Mouse (Mus musculus): ENCODE data around the gene 4933407L21Rik.
"Not testable (repeated sequence)": the region's sequence is repeated elsewhere in the genome, so short reads cannot be mapped to it uniquely, and the experiment has no call there.

4933407L21Rik gene

GRCm38 (mm10) chr1:85959129-85959888 lies 31.0 kb downstream of the 4933407L21Rik start:
- no peak for DNase-seq (ENCODE audit: low spot score in 2 of 2)

DNA sequence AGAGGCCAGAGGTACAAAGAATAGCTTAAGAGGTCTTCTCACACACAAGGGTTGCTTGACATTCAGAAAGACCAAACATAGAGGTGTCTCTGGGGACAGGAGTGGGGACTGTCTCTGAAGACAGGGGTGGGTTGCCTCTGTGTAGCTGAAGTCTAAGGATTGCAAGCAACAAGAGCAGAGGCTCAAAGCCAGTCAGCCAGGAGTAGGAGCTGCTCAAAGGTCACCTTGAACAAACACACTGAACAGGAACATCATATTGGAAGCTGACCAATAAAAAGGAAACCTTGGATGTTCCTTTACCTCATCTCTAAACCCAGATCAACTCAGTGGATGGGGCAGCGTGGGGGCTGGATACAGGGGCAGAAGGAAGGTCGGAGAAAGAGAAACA lies 31.6 kb downstream of the 4933407L21Rik start:
- DNase-seq (ENCODE audit: low spot score in 2 of 2), result no peak

DNA sequence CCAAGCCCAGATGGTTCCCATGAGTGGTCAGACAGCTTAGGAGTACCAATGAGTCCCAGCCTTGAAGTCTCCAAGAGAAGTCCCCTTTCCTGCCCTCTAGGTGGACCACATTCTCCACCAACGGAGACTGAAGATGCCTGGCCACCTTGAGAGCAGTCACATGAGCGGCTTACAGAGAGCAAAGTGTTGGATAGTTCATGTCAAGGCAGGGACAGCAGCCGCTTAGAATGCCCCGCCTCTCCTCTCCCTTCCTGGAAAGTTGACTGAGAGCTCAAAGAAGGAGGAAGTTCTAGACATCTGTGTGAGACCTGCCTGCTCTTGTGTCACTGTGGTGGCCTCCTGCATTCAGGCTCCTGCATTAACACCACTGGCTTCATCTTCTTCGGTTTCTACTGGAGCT lies 32.6 kb downstream of the 4933407L21Rik start, which contains the start of gene Gpr55:
Gpr55 (minus strand) TSS at position 135 of the 400 bp plus-strand sequence.
- no peak for DNase-seq (ENCODE audit: low spot score in 2 of 2)

DNA sequence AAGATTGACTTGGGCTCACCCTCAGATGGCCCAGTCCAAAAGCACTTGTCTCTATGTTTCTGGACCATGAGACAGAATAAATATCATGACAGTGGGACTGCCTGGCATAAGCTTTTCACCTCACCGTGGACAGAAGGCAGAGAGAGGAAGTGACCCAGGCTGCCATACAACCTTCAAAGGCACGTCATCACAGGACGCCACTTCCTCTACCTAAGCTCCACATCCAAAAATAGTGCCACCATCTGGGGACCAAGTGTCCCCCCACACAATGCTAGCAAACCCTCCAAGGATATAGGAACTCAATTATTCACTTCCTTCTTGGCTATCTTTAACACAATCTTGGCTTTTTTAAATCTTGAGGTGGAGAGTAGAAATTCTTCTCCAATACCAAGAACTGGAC lies 33.8 kb downstream of the 4933407L21Rik start:
- DNase-seq (ENCODE audit: low spot score in 2 of 2), result no peak

DNA sequence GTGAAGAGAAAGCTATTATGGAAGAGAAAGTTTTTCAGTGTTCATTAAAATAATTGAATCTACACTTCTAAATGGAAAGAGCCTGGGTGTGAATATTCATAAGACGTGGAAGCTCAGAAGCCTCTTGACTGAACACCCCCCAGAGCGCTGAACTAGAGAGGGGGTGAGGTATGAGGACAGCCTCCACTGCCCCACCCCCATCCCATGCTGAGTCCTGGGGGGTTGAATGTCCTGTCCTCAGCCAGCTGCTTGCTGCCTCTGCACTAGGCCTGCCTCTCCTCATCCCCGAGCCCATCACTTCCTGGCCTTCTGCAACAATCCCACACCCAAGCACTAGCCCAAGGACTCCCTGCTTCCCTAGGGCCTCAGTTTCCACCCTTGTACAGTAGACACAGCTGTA lies 37.6 kb downstream of the 4933407L21Rik start:
- no peak for DNase-seq (ENCODE audit: low spot score in 2 of 2)

DNA sequence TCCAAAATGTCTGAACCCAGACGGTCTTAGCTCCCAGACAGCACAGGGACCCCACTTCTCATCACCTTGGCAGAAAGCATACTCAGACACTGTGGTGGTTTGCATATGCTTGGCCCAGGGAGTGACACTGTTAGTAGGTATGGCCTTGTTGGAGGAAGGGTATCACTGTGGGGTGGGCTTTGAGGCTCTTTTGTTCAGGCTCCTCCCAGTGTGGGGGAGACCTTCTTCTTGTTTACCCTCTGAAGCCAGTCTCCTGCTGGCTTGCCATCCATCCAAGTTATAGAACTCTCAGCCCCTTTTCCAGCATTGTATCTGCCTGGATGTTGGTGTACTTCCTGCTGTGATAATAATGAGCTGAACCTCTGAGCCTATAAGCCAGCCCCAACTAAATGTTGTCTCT lies 40.8 kb downstream of the 4933407L21Rik start:
- no peak for DNase-seq (ENCODE audit: low spot score in 2 of 2)

DNA sequence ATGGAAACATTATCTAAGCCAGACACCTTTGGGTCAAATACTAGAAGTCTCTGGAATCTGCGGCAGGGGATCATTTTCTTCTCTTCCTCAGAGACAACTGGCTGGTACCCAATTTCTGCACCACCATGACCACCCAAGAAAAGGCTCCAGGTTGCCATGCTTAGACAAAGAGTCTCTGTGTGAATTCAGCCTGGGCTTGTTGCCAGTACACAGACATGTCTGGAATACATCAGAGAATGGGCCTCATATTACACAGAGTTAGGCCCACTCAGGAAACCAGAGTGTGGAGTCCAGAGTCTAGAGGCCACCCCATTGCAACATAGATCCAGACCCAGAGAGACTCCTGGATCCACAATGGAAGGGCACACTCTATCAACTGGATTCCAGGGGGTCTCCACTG lies 41.2 kb downstream of the 4933407L21Rik start:
- DNase-seq (ENCODE audit: low spot score in 2 of 2), result no peak

DNA sequence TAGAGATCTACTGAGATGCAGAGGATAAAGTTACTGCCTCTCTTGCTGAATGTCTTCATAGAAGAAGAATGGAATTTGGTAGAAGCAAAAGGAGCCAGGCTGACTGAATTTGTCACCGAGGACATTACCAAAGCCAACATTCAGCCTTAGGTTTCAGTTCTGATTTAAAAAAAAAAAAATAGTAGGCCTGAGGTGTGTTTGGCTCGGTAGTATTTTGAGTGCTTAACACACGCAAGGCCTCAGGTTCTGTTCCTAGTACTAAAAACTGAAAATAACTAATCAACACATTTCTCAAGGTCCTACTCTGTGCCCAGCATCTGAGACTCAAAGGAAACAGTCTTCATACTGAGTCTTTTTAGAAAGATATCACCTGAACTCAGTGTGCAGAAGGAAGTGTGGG lies 42.8 kb downstream of the 4933407L21Rik start:
- no peak for DNase-seq (ENCODE audit: low spot score in 2 of 2)

GRCm38 (mm10) chr1:85972341-85972740 lies 44.1 kb downstream of the 4933407L21Rik start:
- no peak for DNase-seq (ENCODE audit: low spot score in 2 of 2)

DNA sequence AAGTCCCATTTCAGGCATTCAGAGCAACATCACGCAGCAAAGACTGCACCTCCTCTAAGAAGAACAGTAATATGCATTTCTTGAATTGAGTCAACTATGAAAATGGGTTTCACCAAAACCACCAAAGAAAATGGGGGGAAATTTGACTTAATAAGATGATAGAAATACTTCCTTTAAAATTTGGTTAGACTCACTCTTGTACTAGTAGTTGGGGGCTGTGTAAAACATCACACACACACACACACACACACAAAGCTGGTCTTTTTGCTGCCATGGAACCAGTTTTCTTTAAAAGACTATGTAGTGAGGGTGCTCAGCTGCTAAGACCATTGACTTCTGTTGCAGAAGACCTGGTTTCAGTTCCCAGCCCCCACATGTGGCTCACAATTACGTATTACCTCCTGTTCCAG lies 45.2 kb downstream of the 4933407L21Rik start:
- no peak for DNase-seq (ENCODE audit: low spot score in 2 of 2)

DNA sequence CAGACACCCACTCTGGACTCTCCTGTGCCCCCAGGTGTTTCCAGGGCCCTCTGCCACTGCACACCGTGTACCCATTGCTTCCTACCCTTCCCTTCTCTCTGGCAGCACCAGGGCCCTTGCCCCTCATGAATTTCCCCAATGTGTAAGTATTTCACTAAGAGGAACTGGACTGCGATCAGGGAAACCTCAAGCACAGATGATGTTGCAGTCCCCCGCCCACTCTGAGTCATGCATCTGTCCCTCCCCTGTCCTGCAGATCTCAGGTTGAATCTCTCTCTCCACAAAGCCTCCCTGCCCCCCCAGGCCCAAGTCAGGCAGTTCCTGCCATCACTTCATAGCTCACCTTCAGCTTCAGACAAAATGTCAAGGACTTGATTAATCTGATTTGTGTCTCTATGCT lies 49.4 kb downstream of the 4933407L21Rik start:
- DNase-seq (ENCODE audit: low spot score in 2 of 2), result no peak

DNA sequence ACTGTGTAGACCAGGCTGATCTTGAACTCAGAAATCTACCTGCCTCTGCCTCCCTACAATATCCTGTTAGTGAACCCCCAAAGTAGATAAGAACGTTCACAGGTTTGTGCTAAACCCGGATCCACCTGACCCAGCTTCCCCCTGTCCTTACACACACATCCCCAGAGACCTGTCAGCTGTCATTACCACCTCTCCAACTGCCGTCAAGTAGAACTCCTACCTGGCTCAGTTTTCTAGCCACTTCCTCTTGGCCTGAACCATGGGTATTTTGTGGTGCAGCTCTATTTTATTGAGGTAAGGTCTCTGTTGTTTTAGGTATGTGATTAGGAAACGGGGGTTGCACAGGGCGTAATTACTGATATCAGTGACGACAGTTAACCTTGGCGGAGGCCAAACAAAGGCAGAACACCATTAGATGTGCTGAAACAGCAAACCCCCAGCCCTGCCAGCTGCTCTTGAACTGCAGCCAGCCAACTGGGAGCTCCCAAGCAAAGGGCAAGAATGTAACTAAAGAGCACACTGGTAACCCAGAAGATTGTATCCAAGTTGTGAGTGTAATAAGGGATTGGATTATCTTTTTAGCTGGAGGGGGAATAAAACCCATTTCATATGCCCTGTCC lies 53.6 kb downstream of the 4933407L21Rik start:
- no peak for DNase-seq (ENCODE audit: low spot score in 2 of 2)

DNA sequence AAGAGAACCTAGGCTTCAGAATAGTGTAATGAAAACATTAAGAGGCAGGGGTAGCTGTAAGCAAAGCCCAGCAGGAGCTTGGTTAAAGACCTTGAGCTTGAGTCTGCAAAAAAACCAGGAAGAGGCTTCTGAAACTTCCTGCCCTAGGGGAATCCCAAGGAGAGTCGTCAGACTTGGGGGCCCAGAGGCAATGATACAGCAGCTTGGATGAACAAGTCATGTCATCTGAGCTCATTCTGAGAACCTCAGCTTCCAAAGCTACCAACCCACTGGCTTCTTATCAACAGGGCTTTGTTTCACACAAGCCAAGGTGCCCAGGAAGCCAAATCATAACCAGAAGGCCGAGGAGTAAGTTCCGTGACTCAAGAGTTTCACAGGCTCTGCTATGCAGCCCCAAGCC lies 57.5 kb downstream of the 4933407L21Rik start:
- DNase-seq (ENCODE audit: low spot score in 2 of 2), result no peak

GRCm38 (mm10) chr1:85988351-85988750 lies 60.1 kb downstream of the 4933407L21Rik start:
- DNase-seq (ENCODE audit: low spot score in 2 of 2), result no peak

DNA sequence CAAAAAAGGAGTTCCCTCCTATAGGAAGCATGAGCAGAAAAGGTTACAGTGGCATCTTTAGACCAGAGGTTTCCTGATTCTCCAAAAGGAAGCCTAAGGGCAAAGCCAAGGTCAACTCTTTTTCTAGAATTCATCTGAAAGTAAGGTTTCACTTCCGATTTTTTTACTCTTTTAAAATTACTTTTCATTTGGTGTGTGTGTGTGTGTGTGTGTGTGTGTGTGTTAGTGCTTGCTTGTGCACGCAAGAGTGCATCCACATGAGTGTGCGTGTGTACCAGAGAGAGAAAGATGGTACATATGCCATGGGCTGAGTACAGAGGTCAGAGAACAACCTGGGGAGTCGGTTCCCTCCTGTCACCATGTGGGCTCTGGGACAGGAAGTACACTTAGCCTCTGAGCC lies 60.6 kb downstream of the 4933407L21Rik start:
- not testable (repeated sequence) for DNase-seq (ENCODE audit: low spot score in 2 of 2)

Data from urinary bladder, postnatal 4 days (tissue).